Mouse (Mus musculus) ES-CJ7 (cell line): ENCODE data around the gene Trim27.

Experiments used
- DNase-seq: peaks from one replicate; pipeline ENCODE4 v3.0.0; 2011; ENCODE audit warnings: low read depth, low spot score

Trim27 gene

GRCm38 (mm10) chr13:21172241-21173027 is 6.8 kb upstream of the Trim27 start:
- peak; percentile 97 for DNase-seq

DNA sequence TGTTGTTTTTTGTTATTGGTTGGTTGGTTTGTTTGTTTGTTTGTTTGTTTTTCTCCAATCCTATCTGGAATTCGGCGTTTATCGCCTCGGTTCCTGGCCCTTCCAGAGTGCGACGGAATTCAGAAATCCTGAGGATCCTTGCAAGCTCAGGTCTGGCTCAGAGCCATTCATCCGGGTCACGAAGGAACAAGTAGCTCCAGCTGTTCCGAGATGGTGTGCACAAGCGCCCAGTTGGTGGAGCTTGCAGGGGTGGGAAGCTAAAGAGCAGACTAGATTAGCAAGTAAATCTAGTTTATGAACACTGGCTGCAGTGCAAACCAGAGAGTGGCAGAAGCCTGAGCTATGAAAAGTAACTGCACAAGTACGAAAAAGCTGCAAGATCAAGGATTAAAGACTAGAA is 6.2 kb upstream of the Trim27 start:
- peak; percentile 96 for DNase-seq

- no peak for DNase-seq
Observed at GRCm38 (mm10) chr13:21176733-21177132, 2.5 kb upstream of the Trim27 start.

- no peak for DNase-seq
Observed at GRCm38 (mm10) chr13:21177657-21178056, 1.6 kb upstream of the Trim27 start.

- DNase-seq: no peak
Observed at GRCm38 (mm10) chr13:21178364-21178763, 881 bp upstream of the Trim27 start.

DNA sequence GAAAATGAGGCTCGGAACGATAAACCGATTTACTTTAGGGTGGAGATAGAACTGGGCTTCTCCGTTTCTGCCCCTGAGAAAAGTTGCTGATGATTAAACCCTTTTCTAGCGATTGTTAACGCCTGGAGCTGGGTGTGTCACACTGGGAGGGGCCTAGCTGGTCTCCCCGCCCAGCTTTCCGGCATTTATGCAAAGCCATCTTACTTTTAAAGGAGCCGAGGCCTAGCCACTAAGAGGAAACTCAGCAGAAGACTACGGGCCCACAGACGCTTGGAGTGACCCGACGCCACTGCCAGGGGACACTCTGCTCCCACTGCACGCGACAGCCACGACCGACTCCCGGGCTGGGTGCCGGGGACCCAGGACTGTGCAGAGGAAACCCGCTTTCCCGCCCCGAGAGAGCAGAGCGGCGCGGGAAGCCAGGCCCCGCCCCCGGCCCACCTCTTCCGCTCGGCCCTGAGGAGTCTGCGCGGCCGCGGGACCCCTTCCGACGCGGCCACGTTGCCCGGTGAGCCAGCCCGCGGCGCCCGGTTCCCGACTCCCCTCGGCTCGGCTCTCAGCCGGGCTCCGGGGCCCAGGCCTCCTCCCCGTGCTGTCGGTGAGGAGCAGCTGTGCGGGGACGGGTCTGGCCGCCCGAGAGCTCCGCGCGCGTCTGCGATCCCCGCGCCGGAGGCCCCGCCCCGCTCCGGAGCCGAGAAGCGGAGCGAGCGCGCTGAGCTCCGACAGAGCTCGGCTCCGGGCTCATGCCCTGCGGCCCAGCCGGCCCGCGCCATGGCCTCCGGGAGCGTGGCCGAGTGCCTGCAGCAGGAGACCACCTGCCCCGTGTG is 692 bp downstream of the Trim27 start:
- DNase-seq: peak; percentile 88

DNA sequence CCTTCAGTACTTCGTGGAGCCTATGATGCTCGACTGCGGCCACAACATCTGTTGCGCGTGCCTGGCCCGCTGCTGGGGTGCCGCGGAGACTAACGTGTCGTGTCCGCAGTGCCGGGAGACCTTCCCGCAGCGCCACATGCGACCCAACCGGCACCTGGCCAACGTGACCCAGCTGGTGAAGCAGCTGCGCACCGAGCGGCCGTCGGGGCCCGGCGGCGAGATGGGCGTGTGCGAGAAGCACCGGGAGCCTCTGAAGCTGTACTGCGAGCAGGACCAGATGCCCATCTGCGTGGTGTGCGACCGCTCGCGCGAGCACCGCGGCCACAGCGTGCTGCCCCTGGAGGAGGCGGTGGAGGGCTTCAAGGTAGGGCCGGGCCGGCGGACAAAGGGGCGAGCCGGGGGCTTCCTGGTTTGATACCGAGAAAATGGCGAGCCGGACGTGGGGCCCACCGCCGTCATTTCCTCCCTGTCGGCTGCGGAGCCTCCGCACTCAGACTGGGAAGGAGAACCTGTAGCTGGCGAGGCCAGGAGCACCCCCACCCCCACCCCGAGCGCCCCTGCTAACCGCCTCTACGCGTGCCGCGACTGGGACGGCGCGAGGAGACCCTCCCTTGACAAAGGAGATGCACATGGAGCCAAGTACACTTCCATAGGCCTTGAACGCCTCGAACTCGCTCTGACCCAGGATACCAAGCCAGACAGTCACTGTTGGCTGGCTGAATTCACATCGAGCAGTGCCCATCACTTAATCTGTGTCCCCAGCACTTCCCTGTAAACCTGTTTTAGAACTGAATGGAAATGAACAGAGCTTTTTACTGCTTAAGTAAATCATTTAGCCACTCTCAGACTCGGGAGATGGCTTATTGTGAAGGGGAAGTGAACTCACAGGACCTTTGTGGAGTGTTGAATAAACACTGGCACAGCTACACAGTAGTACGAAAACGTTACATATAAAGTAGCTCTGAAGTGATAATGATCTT is 1.6 kb downstream of the Trim27 start:
- no peak for DNase-seq

- no peak for DNase-seq
Observed at GRCm38 (mm10) chr13:21181996-21182395, 2.8 kb downstream of the Trim27 start.

- DNase-seq: no peak
Observed at GRCm38 (mm10) chr13:21183066-21183465, 3.8 kb downstream of the Trim27 start.

- DNase-seq: no peak
Observed at GRCm38 (mm10) chr13:21183661-21184060, 4.4 kb downstream of the Trim27 start.

GRCm38 (mm10) chr13:21185521-21185920 is 6.3 kb downstream of the Trim27 start:
- DNase-seq: no peak

DNA sequence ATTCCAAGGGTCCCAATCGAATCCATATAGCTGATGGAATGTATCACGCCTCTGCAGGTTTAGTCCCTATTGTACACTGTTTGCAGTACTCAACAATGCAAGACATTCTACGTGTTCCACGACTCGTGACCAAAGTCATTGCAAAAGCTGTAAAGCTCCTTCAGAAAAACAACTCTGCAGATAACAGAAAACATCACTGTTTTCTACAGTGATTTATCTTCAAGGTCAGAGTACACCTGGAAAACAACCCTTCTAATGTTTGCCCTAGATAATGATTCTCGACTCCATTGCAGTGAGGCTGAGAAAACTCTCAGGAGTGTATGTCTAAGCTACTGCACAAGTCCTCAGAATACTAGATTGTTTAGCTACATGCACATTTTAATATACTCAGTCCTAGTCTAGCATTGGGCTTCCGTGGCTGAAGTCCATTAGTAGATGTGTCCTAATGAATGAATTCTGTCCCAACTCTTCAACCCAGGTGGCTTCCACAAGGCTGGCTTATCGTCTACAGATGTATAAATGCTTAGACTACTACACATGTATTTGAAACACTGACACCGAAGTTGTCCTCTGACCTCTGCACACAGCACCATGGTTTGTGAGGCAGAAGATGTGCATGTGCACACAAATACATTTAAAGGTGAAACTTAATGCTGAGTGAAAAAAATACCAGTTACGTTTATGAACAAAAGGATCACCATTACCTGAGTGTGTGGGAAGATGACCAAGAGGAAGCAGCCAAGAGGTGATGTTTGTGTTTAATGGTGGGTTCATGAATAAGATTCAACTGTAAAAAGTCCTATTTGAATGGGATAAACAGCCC is 16.4 kb downstream of the Trim27 start:
- no peak for DNase-seq

GRCm38 (mm10) chr13:21197721-21198120 is 18.5 kb downstream of the Trim27 start:
- no peak for DNase-seq

DNA sequence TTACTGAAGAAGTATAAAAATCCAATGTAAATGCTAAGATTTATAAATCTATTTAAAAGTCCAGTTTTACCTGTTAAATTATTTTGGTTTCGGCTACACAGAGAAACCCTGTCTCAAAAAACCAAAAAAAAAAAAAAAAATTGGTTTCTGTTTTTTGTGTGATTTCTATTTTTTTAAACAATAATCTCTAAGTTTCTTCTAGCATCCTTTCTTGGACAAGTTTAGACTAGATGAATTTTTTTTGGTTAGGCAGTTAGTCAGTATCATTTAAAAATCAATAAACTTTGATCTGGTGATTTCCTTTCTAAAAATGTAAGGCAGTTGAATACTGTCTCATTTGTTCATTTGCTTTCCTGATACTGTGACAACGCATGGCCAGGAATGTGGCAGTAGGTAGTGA is 19.1 kb downstream of the Trim27 start:
- DNase-seq: no peak

DNA sequence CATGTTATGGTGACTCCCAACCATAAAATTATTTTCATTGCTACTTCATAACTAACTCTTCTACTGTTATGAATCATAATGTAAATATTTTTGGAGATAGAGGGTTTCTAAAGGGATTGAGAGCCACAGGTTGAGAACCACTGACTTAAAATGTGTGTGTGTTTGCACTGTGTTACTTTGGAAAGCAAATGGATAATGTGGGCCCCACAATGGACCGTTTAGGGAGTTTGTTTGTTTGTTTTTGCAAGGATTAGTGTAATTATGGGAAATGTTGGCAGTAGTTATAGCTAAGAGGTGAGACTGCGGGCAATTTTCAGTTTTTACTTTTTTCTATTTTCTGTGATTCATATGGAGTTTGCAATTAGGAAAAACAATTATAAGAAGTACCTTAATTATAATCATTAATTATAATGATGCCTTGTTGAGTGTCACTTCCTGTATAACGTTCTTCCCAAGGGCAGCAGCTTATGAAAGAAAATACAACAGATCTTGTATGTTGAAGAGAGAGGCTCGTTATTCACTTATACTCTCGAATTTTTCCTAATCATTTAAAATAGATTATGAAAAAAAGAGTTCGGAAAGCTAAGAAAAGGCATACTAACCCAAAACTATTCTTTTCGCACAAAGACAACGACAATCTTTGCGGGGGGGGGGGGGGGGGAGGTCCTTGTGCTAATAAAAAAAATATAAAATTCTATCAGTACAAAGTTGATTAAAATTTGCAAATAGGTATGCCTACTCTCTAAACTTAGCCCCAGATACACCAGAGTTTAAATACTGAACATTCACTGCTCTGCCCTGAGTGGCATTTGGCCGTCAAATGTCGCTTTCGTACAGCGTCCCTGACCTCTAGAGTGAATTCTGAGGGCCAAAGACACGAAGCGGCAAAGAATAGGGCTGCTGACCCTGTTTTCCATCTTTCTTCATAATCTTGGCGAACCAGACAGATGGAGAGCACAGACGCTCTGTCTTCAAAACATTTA is 20.1 kb downstream of the Trim27 start:
- DNase-seq: no peak

- DNase-seq: peak; percentile 95
Observed at GRCm38 (mm10) chr13:21200043-21200999, 21.1 kb downstream of the Trim27 start.

GRCm38 (mm10) chr13:21215275-21215983 is 36.2 kb downstream of the Trim27 start:
- DNase-seq: peak; percentile 85

GRCm38 (mm10) chr13:21216781-21217180 is 37.5 kb downstream of the Trim27 start:
- no peak for DNase-seq
